Mouse (Mus musculus): ENCODE results near the gene Arl5b. TPM values are rescaled to one million over a fixed set of nuclear protein-coding genes. Genes with fewer than 3 reads are reported as not detected.

Arl5b gene
- polyA plus RNA-seq, 1 experiment from 2014 or later = 29.1 TPM

GRCm38 (mm10) chr2:15060856-15061255 is 11.7 kb downstream of the Arl5b start:
- no peak for ATAC-seq (ENCODE audit: insufficient number of reproducible peaks, low FRiP score)
- WGBS = 87% methylated on average over 3 of the region's 3 CpGs
- Histone ChIP-seq H3K27me3 (replicated peaks) (no peaks in the 10 kb centered on the region), H3K36me3 (0 out of 2 replicates have a peak, but pooled peaks cover 2% of the 10 kb centered on the region), H3K9ac (no peak overlapping the region), H3K27ac (ENCODE audit: poor library complexity, severe bottlenecking) (no peak overlapping the region), H3K4me1 (replicated peaks) (peaks cover 28% of the 10 kb centered on the region), H3K4me3 (no peak overlapping the region), H3K4me2 (no peak overlapping the region), H3K9me3 (replicated peaks) (no peaks in the 10 kb centered on the region)

- no peaks in the 10 kb centered on the region for H3K9me3 ChIP-seq (replicated peaks)
- ATAC-seq (ENCODE audit: insufficient number of reproducible peaks, low FRiP score) = no peak
- no peak overlapping the region for H3K9ac ChIP-seq
- peaks cover 14% of the 10 kb centered on the region for H3K4me1 ChIP-seq (replicated peaks)
- no peak overlapping the region for H3K4me3 ChIP-seq
- H3K4me2 ChIP-seq = no peak overlapping the region
- H3K27ac ChIP-seq (ENCODE audit: poor library complexity, severe bottlenecking) = no peak overlapping the region
- H3K27me3 ChIP-seq (replicated peaks) = no peaks in the 10 kb centered on the region
- peaks cover 7% of the 10 kb centered on the region; the same call in 1 of the 2 replicates for H3K36me3 ChIP-seq
- 68% methylated on average over 1 of the region's 1 CpGs for WGBS
Observed at GRCm38 (mm10) chr2:15063815-15064214, 14.6 kb downstream of the Arl5b start.

GRCm38 (mm10) chr2:15064380-15065269 is 15.4 kb downstream of the Arl5b start:
- Histone ChIP-seq H3K27me3 (replicated peaks) (no peaks in the 10 kb centered on the region), H3K27ac (ENCODE audit: poor library complexity, severe bottlenecking) (no peak overlapping the region), H3K4me2 (no peak overlapping the region), H3K9me3 (replicated peaks) (no peaks in the 10 kb centered on the region), H3K4me3 (no peak overlapping the region), H3K9ac (no peak overlapping the region), H3K4me1 (replicated peaks) (peaks cover 14% of the 10 kb centered on the region), H3K36me3 (peaks cover 5% of the 10 kb centered on the region; the same call in 1 of the 2 replicates)
- 85% methylated on average over 7 of the region's 7 CpGs for WGBS
- ATAC-seq (ENCODE audit: insufficient number of reproducible peaks, low FRiP score) = no peak

GRCm38 (mm10) chr2:15065447-15065846 is 16.3 kb downstream of the Arl5b start:
- H3K9me3 ChIP-seq (replicated peaks) = no peaks in the 10 kb centered on the region

GRCm38 (mm10) chr2:15067091-15067490 is 17.9 kb downstream of the Arl5b start:
- H3K27ac ChIP-seq (ENCODE audit: poor library complexity, severe bottlenecking) = no peak overlapping the region
- no peak overlapping the region for H3K4me3 ChIP-seq
- WGBS = 66% methylated on average over 5 of the region's 5 CpGs
- no peak overlapping the region for H3K4me2 ChIP-seq
- H3K27me3 ChIP-seq (replicated peaks) = no peaks in the 10 kb centered on the region
- H3K4me1 ChIP-seq (replicated peaks) = peaks cover 14% of the 10 kb centered on the region
- no peak overlapping the region for H3K9ac ChIP-seq
- no peak for ATAC-seq (ENCODE audit: insufficient number of reproducible peaks, low FRiP score)
- H3K9me3 ChIP-seq (replicated peaks) = no peaks in the 10 kb centered on the region
- H3K36me3 ChIP-seq = peaks cover 21% of the 10 kb centered on the region

More at GRCm38 (mm10) chr2:15065447-15065846, 16.3 kb downstream of the Arl5b start:
- WGBS = 60% methylated on average over 2 of the region's 2 CpGs
- Histone ChIP-seq H3K4me1 (replicated peaks) (peaks cover 14% of the 10 kb centered on the region), H3K4me2 (no peak overlapping the region), H3K9ac (no peak overlapping the region), H3K36me3 (peaks cover 13% of the 10 kb centered on the region), H3K27ac (ENCODE audit: poor library complexity, severe bottlenecking) (no peak overlapping the region), H3K4me3 (no peak overlapping the region), H3K27me3 (replicated peaks) (no peaks in the 10 kb centered on the region)
- ATAC-seq (ENCODE audit: insufficient number of reproducible peaks, low FRiP score) = no peak

GRCm38 (mm10) chr2:15083702-15084101 is 34.5 kb downstream of the Arl5b start:
- H3K4me1 ChIP-seq (replicated peaks) = no peaks in the 10 kb centered on the region
- peaks cover 29% of the 10 kb centered on the region for H3K36me3 ChIP-seq
- H3K9ac ChIP-seq = no peak overlapping the region
- no peak overlapping the region for H3K4me2 ChIP-seq
- peaks cover 3% of the 10 kb centered on the region; the same call in 1 of the 2 replicates for H3K9me3 ChIP-seq (replicated peaks)
- no peak overlapping the region for H3K27ac ChIP-seq (ENCODE audit: poor library complexity, severe bottlenecking)
- no peak overlapping the region for H3K4me3 ChIP-seq
- no peaks in the 10 kb centered on the region for H3K27me3 ChIP-seq (replicated peaks)
- no peak for ATAC-seq (ENCODE audit: insufficient number of reproducible peaks, low FRiP score)
- 93% methylated on average over 2 of the region's 2 CpGs for WGBS

GRCm38 (mm10) chr2:15087308-15087707 is 38.1 kb downstream of the Arl5b start:
- Histone ChIP-seq H3K36me3 (peaks cover 13% of the 10 kb centered on the region), H3K27me3 (replicated peaks) (no peaks in the 10 kb centered on the region), H3K4me3 (no peak overlapping the region), H3K27ac (ENCODE audit: poor library complexity, severe bottlenecking) (no peak overlapping the region), H3K9ac (no peak overlapping the region), H3K4me2 (no peak overlapping the region), H3K9me3 (replicated peaks) (peaks cover 3% of the 10 kb centered on the region; the same call in 1 of the 2 replicates), H3K4me1 (replicated peaks) (no peaks in the 10 kb centered on the region)
- 65% methylated on average over 1 of the region's 1 CpGs for WGBS
- no peak for ATAC-seq (ENCODE audit: insufficient number of reproducible peaks, low FRiP score)

- no peak overlapping the region for H3K4me2 ChIP-seq
- ATAC-seq (ENCODE audit: insufficient number of reproducible peaks, low FRiP score) = no peak
- H3K27me3 ChIP-seq (replicated peaks) = no peaks in the 10 kb centered on the region
- H3K27ac ChIP-seq (ENCODE audit: poor library complexity, severe bottlenecking) = no peak overlapping the region
- no peaks in the 10 kb centered on the region for H3K4me1 ChIP-seq (replicated peaks)
- H3K9ac ChIP-seq = no peak overlapping the region
- no peak overlapping the region for H3K4me3 ChIP-seq
- H3K9me3 ChIP-seq (replicated peaks) = no peaks in the 10 kb centered on the region
- no peaks in the 10 kb centered on the region for H3K36me3 ChIP-seq
- WGBS = 55% methylated on average over 3 of the region's 3 CpGs
Observed at GRCm38 (mm10) chr2:15096514-15097090, 47.4 kb downstream of the Arl5b start.

GRCm38 (mm10) chr2:15104386-15104785 is 55.2 kb downstream of the Arl5b start:
- Histone ChIP-seq H3K4me1 (replicated peaks) (no peaks in the 10 kb centered on the region), H3K27ac (ENCODE audit: poor library complexity, severe bottlenecking) (no peak overlapping the region), H3K27me3 (replicated peaks) (no peaks in the 10 kb centered on the region), H3K4me2 (no peak overlapping the region), H3K9me3 (replicated peaks) (no peaks in the 10 kb centered on the region), H3K4me3 (no peak overlapping the region), H3K9ac (no peak overlapping the region), H3K36me3 (no peaks in the 10 kb centered on the region)
- 56% methylated on average over 1 of the region's 1 CpGs for whole genome bisulfite sequencing
- ATAC-seq (ENCODE audit: insufficient number of reproducible peaks, low FRiP score) = no peak

GRCm38 (mm10) chr2:15111290-15111689 is 62.1 kb downstream of the Arl5b start:
- ATAC-seq (ENCODE audit: insufficient number of reproducible peaks, low FRiP score) = no peak
- Histone ChIP-seq H3K4me3 (no peak overlapping the region), H3K36me3 (no peaks in the 10 kb centered on the region), H3K9ac (no peak overlapping the region), H3K9me3 (replicated peaks) (no peaks in the 10 kb centered on the region), H3K4me2 (no peak overlapping the region), H3K4me1 (replicated peaks) (no peaks in the 10 kb centered on the region), H3K27ac (ENCODE audit: poor library complexity, severe bottlenecking) (no peak overlapping the region), H3K27me3 (replicated peaks) (no peaks in the 10 kb centered on the region)
- WGBS = 55% methylated on average over 2 of the region's 2 CpGs

GRCm38 (mm10) chr2:15111808-15112440 is 62.7 kb downstream of the Arl5b start:
- Histone ChIP-seq H3K4me2 (no peak overlapping the region), H3K27ac (ENCODE audit: poor library complexity, severe bottlenecking) (no peak overlapping the region), H3K4me1 (replicated peaks) (no peaks in the 10 kb centered on the region), H3K9me3 (replicated peaks) (no peaks in the 10 kb centered on the region), H3K36me3 (no peaks in the 10 kb centered on the region), H3K9ac (no peak overlapping the region), H3K27me3 (replicated peaks) (no peaks in the 10 kb centered on the region), H3K4me3 (no peak overlapping the region)
- ATAC-seq (ENCODE audit: insufficient number of reproducible peaks, low FRiP score) = no peak
- WGBS = 51% methylated on average over 1 of the region's 1 CpGs
